Mouse (Mus musculus) spleen, postnatal 14 days (tissue): ENCODE measurements around the gene Dnajc1.

Experiments used
- DNase-seq, 2 experiments: peaks; one replicate each; pipeline ENCODE4 v3.0.0; 2021 to 2022; ENCODE audit warnings: low spot score in 2 of 2

The Dnajc1 gene

GRCm38 (mm10) chr2:18195691-18196396, 196.8 kb downstream of the Dnajc1 start:
- no peak for DNase-seq

GRCm38 (mm10) chr2:18195285-18195684, 197.3 kb downstream of the Dnajc1 start:
- DNase-seq: no peak

- DNase-seq: no peak
Observed at GRCm38 (mm10) chr2:18188367-18188766, 204.3 kb downstream of the Dnajc1 start.

- no peak for DNase-seq
Observed at GRCm38 (mm10) chr2:18183079-18183478, 209.6 kb downstream of the Dnajc1 start.

GRCm38 (mm10) chr2:18181631-18182030, 211.0 kb downstream of the Dnajc1 start:
- DNase-seq: no peak

- DNase-seq: no peak
Observed at GRCm38 (mm10) chr2:18180323-18180722, 212.3 kb downstream of the Dnajc1 start.

GRCm38 (mm10) chr2:18176235-18176634, 216.4 kb downstream of the Dnajc1 start:
- no peak for DNase-seq

GRCm38 (mm10) chr2:18175234-18175633, 217.4 kb downstream of the Dnajc1 start:
- DNase-seq: no peak

GRCm38 (mm10) chr2:18169174-18169948, 223.3 kb downstream of the Dnajc1 start:
- DNase-seq: no peak

GRCm38 (mm10) chr2:18165511-18165910, 227.1 kb downstream of the Dnajc1 start:
- DNase-seq: no peak

- DNase-seq: no peak
Observed at GRCm38 (mm10) chr2:18160992-18161391, 231.6 kb downstream of the Dnajc1 start.

- no peak for DNase-seq
Observed at GRCm38 (mm10) chr2:18159426-18159825, 233.2 kb downstream of the Dnajc1 start.

GRCm38 (mm10) chr2:18156131-18156530, 236.5 kb downstream of the Dnajc1 start:
- DNase-seq: no peak
